Mouse (Mus musculus) midbrain, embryonic 12.5 days (tissue): ENCODE data around the gene Ldlrad2. TPM values are rescaled to one million over a fixed set of nuclear protein-coding genes. Genes with fewer than 3 reads are reported as not detected.

Source experiments
- ATAC-seq: fragments of 200-750 bp; cut with Nextera tagmentation; 2 replicates; pipeline ENCODE4 v1.8.0; 2017; ENCODE audit warnings: low read depth, moderate TSS enrichment, moderate library complexity; ENCODE audit not compliant: low FRiP score
- H3K27ac ChIP-seq: fragments of 300-500 bp; sonication (generic); replicated peaks from 2 replicates; pipeline ENCODE4 v1.5.1; 2016; ENCODE audit warnings: mild to moderate bottlenecking
- H3K27me3 ChIP-seq: fragments of 300-500 bp; sonication (generic); 2 replicates; pipeline ENCODE4 v1.6.1; 2016; ENCODE audit warnings: mild to moderate bottlenecking
- H3K36me3 ChIP-seq: fragments of 300-500 bp; sonication (generic); 2 replicates; pipeline ENCODE4 v1.6.1; 2016
- H3K4me1 ChIP-seq: fragments of 300-500 bp; sonication (generic); 2 replicates; pipeline ENCODE4 v1.6.1; 2016
- H3K4me2 ChIP-seq: fragments of 300-500 bp; sonication (generic); replicated peaks from 2 replicates; pipeline ENCODE4 v1.6.1; 2016; ENCODE audit warnings: mild to moderate bottlenecking, moderate library complexity
- H3K4me3 ChIP-seq: fragments of 300-500 bp; sonication (generic); 2 replicates; pipeline ENCODE4 v1.5.1; 2016; ENCODE audit warnings: mild to moderate bottlenecking
- H3K9ac ChIP-seq: fragments of 300-500 bp; sonication (generic); replicated peaks from 2 replicates; pipeline ENCODE4 v1.6.1; 2016; ENCODE audit warnings: mild to moderate bottlenecking, moderate library complexity
- H3K9me3 ChIP-seq: fragments of 300-500 bp; sonication (generic); 2 replicates; pipeline ENCODE4 v1.6.1; 2016; ENCODE audit warnings: mild to moderate bottlenecking
- WGBS: fragments of 180-500 bp; shearing (Covaris S2); methylation state at CpG from one replicate; pipeline ENCODE4 v1.1.7; 2016; 5-methylcytosine and 5-hydroxymethylcytosine counted together
- polyA plus RNA-seq: library from polyadenylated mRNA; unstranded; fragments of >200 nt; fragmentation: Nextera tagmentation; extraction: Ambion mirVana; gene quantifications from 2 replicates; pipeline ENCODE4 v1.2.1, GENCODE M21; 2016

Gene Ldlrad2
- polyA plus RNA-seq: not detected in 2 replicates

DNA sequence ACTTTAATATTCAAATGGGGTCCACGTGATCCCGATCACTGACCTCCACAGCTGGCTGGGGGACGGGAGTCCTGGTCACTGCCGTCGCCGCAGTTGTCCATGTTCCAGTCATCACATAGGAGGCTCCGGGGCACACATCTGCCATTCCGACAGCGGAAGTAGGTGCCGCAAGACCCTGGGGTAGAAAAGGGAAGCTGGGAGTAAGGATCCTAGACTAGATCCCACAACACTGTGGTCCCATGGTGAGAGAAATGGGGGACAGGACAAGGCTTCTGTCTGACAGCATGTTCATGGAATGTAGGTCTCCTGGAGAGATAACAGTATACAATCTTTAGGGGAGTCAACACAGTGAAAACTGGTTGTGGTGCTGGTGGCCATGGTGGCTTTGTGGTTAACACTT lies at the start of gene Ldlrad2:
Gene Ldlrad2, minus strand, starts transcription at position 101 of the 400 bp plus-strand sequence.
- H3K4me2 ChIP-seq: no peak within 1 kb of the TSS
- no peak for ATAC-seq
- no peak within 1 kb of the TSS for H3K4me3 ChIP-seq
- 87% methylated on average over 10 of the region's 10 CpGs for WGBS
- no peak within 1 kb of the TSS for H3K9ac ChIP-seq
- peaks cover 20% of the 10 kb centered on the region for H3K27me3 ChIP-seq
- no peak within 1 kb of the TSS for H3K27ac ChIP-seq
- H3K9me3 ChIP-seq: no peaks in the 10 kb centered on the region
- H3K36me3 ChIP-seq: no peaks in the 10 kb centered on the region
- peaks cover 5% of the 10 kb centered on the region; the same call in 1 of the 2 replicates for H3K4me1 ChIP-seq

DNA sequence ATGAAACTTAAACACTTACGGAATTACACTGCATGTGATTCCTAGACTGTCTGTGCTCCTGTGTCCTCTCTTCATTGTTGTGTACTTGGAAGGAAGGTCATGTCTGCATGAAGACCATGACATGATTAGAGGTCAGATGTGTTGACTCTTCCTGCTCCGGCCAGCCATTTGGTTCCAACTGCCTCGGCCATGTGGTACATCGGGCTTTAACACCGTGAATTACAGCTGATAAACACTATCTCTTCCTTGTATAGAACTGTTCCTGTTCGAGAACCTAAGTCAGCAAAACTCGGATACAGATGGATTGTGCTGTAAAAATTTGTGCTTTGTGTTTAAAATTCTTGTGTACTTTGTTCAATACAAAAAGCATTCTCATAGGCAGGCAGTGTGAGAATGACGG lies 48.5 kb upstream of the Ldlrad2 start:
- no peak overlapping the region for H3K4me2 ChIP-seq
- no peak for ATAC-seq
- H3K27ac ChIP-seq: no peak overlapping the region
- no peaks in the 10 kb centered on the region for H3K9me3 ChIP-seq
- H3K4me1 ChIP-seq: 0 out of 2 replicates have a peak, but pooled peaks cover 3% of the 10 kb centered on the region
- H3K4me3 ChIP-seq: no peak overlapping the region
- H3K9ac ChIP-seq: no peak overlapping the region
- peaks cover 92% of the 10 kb centered on the region for H3K36me3 ChIP-seq
- 95% methylated on average over 8 of the region's 8 CpGs for WGBS
- no peaks in the 10 kb centered on the region for H3K27me3 ChIP-seq

DNA sequence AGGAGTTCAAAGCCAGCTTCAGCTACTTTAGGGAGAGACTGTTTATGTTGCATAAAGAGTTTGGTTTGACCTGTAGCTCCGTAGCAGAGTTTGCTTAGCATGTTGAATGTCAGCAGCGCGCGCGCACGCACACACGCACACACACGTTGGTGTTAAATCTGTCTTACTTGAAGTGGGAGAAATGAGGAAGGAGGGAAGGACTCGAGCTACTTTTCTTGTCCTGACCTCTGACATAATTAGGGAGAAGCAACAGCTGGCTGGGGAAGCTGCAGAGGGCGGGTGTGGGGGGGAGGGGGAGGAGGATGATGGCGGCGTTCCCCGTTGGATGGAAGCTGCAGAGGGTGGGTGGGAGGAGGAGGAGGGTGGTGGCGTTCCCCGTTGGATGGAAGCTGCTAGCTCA lies 35.9 kb upstream of the Ldlrad2 start:
- no peaks in the 10 kb centered on the region for H3K27me3 ChIP-seq
- no peak for ATAC-seq
- WGBS: 87% methylated on average over 15 of the region's 15 CpGs

DNA sequence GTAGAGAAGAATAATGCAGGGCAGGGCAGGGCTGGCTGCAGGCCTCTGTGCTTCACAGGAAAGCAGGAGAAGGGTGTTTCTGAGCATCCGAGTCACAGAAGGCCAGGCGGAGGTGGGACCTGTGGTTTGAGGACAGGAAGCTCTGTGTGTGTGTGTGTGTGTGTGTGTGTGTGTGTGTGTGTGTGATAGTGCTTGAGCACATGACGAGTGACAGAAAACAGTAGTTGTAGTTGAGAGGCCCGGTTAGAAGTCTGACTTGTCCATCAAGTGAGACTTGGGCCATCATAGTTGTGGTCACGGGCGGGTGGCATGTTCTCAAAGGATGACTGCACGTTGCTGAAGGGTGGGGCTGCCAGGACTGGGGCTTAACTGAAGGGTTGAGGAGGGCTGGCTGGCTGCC lies 35.3 kb upstream of the Ldlrad2 start:
- WGBS: 95% methylated on average over 7 of the region's 7 CpGs

More for the DNA sequence above, 35.9 kb upstream of the Ldlrad2 start:
- Histone ChIP-seq H3K4me3 (no peak overlapping the region), H3K9me3 (no peaks in the 10 kb centered on the region), H3K27ac (no peak overlapping the region), H3K4me2 (no peak overlapping the region), H3K4me1 (no peaks in the 10 kb centered on the region), H3K36me3 (peaks cover 95% of the 10 kb centered on the region), H3K9ac (no peak overlapping the region; the same call in 1 of the 2 replicates)

DNA sequence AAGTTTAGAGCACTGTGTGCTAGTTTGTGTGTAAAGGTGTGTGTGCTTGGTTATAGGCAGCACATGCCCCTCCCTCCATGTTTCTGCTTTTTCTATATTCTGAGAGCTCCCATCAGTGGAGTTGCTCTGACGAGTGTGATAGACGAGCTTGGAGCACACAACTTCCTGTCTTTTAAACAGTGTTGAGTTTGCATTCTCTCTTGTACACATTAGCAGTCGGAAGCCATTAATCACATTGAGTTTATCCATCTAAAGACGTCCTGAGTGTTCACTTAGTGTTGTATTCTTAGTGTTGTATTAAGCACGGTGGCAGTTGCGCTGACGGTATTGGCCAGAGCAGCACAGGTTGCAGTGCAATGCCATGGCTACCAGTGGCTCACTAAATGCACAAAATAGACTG lies 34.9 kb upstream of the Ldlrad2 start:
- WGBS: 95% methylated on average over 7 of the region's 7 CpGs
- Histone ChIP-seq H3K4me1 (no peaks in the 10 kb centered on the region), H3K27ac (no peak overlapping the region), H3K9ac (no peak overlapping the region), H3K36me3 (peaks cover 88% of the 10 kb centered on the region), H3K9me3 (no peaks in the 10 kb centered on the region), H3K4me2 (no peak overlapping the region), H3K27me3 (no peaks in the 10 kb centered on the region), H3K4me3 (no peak overlapping the region)
- no peak for ATAC-seq

More for the DNA sequence above, 35.3 kb upstream of the Ldlrad2 start:
- Histone ChIP-seq H3K9ac (no peak overlapping the region), H3K36me3 (peaks cover 93% of the 10 kb centered on the region), H3K4me2 (no peak overlapping the region), H3K27ac (no peak overlapping the region), H3K4me3 (no peak overlapping the region), H3K9me3 (no peaks in the 10 kb centered on the region), H3K4me1 (no peaks in the 10 kb centered on the region), H3K27me3 (no peaks in the 10 kb centered on the region)
- no peak for ATAC-seq

DNA sequence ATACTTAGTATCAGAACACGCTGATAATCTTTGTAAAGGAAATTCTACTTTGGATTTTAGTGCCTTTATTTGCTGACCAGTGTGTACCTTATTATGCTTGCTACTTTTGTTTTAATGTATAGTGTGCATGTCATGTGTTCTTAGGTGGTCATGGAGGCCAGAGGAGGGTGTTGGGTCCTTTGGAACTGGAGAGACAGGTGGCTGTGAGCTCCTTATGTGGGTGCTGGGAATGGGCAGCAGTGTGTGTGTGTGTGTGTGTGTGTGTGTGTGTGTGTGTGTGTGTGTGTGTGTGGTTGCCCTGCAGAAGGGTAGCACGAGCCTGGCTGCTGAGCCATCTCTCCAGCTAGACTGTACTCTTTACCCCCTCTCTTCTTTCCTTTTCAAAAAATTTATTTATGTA lies 32.7 kb upstream of the Ldlrad2 start:
- Histone ChIP-seq H3K36me3 (peaks cover 68% of the 10 kb centered on the region), H3K9me3 (no peaks in the 10 kb centered on the region), H3K9ac (no peak overlapping the region), H3K4me2 (no peak overlapping the region), H3K27ac (no peak overlapping the region), H3K4me1 (peaks cover 9% of the 10 kb centered on the region), H3K4me3 (no peak overlapping the region), H3K27me3 (no peaks in the 10 kb centered on the region)
- WGBS: 90% methylated on average over 2 of the region's 2 CpGs
- no peak for ATAC-seq

DNA sequence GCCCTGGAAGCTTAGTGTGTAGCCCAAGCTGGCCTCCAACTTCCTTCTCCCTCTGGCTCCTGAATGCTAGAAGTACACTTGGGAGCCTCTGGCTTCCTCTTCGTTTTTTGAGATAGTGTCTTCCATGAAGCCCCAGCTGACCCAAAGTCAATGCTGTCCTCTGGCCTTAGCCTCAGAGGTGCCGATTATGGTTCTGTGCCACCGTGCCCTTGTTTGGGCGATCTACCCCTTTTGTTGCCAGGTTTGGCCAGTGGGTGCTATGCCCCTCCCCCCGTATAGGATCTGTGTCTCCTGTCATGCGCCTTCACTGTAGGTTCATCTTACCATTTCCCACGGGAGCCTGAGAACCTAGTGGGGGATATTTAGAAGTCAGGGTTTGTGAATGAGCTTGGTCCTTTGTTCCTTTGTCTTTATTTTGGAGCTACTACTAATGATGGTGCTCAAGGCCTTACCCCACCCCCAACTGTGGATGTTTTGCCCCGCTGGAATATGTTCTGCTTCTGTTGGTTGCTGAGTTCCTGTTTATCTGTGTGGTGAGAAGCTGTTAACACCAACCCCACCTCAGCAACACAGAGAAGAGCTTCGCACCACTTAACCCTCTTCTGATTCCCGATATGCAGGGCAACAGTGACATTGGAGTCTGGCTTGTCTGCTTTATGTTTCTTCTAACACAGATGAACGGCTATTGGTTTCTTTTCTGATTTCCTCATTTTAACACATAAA lies 29.2 kb upstream of the Ldlrad2 start:
- Histone ChIP-seq H3K9me3 (no peaks in the 10 kb centered on the region), H3K27ac (no peak overlapping the region), H3K4me1 (peaks cover 24% of the 10 kb centered on the region), H3K4me2 (no peak overlapping the region), H3K27me3 (no peaks in the 10 kb centered on the region), H3K4me3 (no peak overlapping the region), H3K36me3 (peaks cover 34% of the 10 kb centered on the region), H3K9ac (no peak overlapping the region)
- 85% methylated on average over 11 of the region's 11 CpGs for WGBS
- no peak for ATAC-seq

DNA sequence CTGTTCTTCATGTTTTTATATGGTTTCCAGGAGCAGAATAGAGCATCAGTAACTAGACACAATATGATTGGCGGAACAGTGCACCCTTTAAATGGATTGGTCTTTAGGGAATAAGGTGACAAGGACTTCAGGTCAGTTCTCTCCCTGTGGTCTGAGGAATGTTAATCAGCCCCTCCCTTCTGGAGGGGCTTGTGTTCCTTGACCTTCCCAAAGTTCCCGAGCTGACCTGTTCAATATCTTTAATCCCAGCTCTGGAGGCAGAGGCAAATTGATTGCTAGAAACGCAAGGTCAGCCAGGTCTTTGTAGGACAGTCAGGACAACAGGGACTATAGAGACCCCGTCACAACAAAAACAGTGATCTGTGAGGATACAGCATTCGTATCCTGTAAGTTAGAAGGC lies 24.2 kb upstream of the Ldlrad2 start:
- Histone ChIP-seq H3K27me3 (no peaks in the 10 kb centered on the region), H3K36me3 (no peaks in the 10 kb centered on the region), H3K4me3 (no peak overlapping the region), H3K4me2 (no peak overlapping the region), H3K4me1 (peaks cover 48% of the 10 kb centered on the region), H3K9me3 (no peaks in the 10 kb centered on the region), H3K9ac (no peak overlapping the region), H3K27ac (no peak overlapping the region)
- ATAC-seq: no peak
- 63% methylated on average over 5 of the region's 5 CpGs for WGBS

DNA sequence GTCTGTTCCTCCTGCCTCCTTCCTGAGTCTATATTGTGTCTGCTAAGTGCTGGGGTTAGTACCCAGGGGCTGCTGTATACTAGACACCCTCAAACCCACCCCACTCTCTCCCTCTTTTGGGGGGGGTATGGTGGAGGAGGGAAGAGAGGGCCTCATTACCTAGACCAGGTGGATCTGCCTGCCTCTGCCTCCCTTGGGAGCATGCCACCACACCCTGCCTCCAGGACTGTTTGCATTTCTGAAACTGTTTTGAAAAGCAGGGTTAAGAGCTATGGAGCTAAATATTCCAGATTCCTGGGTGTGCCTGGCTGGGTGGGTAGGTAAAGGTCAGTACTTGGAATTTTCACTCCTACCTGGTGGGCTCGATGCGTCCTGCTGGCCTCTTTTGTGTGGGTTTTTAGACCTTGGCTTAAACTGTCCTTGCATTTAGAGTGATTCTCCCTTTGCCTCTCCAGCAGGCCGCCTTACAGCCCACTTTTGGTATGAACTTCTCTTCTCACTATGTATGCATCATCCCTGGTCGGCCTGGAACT lies 22.8 kb upstream of the Ldlrad2 start:
- 95% methylated on average over 4 of the region's 4 CpGs for WGBS

DNA sequence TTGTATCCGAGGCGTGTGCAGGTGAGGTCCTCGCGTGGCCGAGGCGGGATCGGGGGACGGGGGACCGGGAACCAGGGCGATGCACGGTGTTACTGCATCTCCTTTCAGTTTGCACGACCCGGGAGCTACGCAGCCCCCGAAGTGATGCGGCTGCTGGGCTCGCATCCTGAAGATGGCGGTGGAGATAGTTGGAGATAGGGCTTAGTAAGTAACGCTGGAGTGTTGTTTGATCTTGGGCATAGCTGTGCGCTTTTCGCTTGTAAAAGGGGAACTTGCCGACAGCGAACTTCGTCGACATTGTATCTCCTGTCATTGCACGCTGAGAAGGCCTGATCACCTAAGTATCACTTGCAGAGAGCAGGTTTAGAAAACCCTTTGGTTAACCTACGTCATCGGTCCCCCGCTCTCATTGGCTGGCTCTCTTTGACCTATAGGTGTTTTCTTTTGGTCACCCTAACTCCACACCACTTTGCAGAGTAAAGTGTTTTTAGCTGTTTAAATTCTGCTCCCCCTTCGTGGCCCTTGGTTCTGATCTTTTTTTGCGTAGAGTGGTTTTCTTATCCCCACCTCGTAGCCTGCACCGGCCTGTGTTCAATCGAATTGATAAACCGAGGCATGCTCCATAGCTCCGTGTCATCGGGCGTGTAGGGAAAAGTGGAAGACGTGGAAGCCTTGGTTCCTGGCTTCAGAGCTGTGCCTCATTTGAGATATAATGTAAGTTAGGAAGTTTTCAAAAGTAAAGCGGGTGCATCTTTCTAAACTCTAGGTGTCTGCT lies 20.3 kb upstream of the Ldlrad2 start:
- Histone ChIP-seq H3K9me3 (no peaks in the 10 kb centered on the region), H3K4me2 (peak overlapping the region; percentile 75), H3K36me3 (no peaks in the 10 kb centered on the region), H3K27ac (peak overlapping the region; percentile 98), H3K4me3 (peak overlapping the region; percentile 94), H3K27me3 (no peaks in the 10 kb centered on the region), H3K9ac (peak overlapping the region; percentile 93), H3K4me1 (peaks cover 33% of the 10 kb centered on the region)
- 0 out of 2 replicates have a peak, but pooled peaks have one; percentile 5 for ATAC-seq
- 6% methylated on average over 40 of the region's 40 CpGs for WGBS

More for the DNA sequence above, 22.8 kb upstream of the Ldlrad2 start:
- H3K9ac ChIP-seq: no peak overlapping the region
- no peak overlapping the region for H3K4me3 ChIP-seq
- ATAC-seq: no peak
- no peak overlapping the region for H3K4me2 ChIP-seq
- no peaks in the 10 kb centered on the region for H3K36me3 ChIP-seq
- peaks cover 42% of the 10 kb centered on the region for H3K4me1 ChIP-seq
- no peaks in the 10 kb centered on the region for H3K27me3 ChIP-seq
- no peak overlapping the region for H3K27ac ChIP-seq
- no peaks in the 10 kb centered on the region for H3K9me3 ChIP-seq

DNA sequence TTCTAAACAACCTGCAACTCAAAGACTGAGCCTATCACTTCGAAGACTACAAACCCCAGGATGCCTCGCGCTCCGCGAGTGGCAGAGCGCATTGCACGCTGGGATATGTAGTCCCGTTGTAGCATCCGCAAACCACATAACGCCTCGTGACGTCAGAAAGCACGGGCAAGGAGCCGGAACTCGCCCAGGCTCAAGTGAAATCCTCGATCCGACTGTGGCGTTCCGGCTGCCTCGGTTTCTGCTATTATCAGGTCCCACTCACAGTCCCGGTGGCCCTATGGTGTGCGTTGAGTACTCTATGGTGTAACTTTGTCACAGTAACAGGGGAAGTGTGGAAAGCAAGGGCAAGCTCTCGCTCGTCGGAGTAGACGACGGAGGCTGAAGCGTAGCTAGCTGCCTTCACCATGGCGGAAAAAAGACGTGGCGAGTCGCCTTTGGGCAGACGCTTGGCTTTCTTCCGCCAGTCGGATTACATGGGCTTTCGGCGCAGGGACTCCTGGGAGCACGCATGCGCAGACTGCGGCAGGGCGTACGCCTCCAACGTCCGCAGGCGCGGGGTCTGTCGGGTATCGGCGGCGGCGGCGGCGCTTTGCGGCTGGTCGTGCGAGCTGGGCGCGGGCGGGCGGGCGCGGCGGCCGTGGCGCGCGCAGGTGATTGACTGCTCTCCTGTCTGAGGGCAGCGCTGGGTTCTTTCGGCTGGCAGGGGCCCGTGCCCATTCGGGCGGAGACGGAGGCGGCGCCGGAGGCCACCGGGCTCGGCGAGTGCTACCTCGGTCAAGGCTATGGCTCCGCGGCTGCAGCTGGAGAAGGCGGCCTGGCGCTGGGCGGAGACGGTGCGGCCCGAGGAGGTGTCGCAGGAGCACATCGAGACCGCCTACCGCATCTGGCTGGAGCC lies 19.5 kb upstream of the Ldlrad2 start, which contains the start of gene Usp48:
Gene Usp48, plus strand, starts transcription at position 155 of the 895 bp plus-strand sequence.
- no peaks in the 10 kb centered on the region for H3K27me3 ChIP-seq
- no peaks in the 10 kb centered on the region for H3K36me3 ChIP-seq
- ATAC-seq: peak; percentile 94
- peak within 1 kb of the TSS; percentile 75 for H3K4me2 ChIP-seq
- H3K9ac ChIP-seq: peak within 1 kb of the TSS; percentile 93
- under 1% methylated on average over 86 of the region's 92 CpGs for WGBS
- H3K27ac ChIP-seq: peak within 1 kb of the TSS; percentile 98
- H3K4me1 ChIP-seq: peaks cover 26% of the 10 kb centered on the region
- peak within 1 kb of the TSS; percentile 94 for H3K4me3 ChIP-seq
- no peaks in the 10 kb centered on the region for H3K9me3 ChIP-seq
